Mouse (Mus musculus) heart, adult 11 months (tissue): Measurements from ENCODE around the gene Lin7b.

Source experiments
- DNase-seq: peaks from one replicate; pipeline ENCODE4 v3.0.0; 2022

Gene Lin7b

DNA sequence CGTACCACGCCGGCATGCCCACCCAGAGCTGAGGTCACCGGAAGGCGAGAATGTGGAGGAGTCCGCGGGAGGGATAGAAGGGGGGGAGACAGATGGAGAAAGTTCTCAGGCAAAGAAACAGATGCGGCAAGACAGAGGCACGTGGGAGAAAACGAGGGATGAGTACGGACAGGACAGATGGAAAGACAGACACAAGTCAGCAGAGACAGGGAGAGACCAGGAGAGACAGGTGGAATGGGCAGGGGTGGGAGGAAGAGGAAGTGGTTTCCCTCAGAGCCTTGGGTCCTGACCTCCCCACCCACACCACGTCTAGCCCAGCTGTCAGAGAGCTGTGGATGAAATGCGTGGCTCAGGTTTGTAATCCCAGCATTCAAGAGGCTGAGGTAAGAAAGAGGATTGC is 23.5 kb downstream of the Lin7b start:
- no peak for DNase-seq

DNA sequence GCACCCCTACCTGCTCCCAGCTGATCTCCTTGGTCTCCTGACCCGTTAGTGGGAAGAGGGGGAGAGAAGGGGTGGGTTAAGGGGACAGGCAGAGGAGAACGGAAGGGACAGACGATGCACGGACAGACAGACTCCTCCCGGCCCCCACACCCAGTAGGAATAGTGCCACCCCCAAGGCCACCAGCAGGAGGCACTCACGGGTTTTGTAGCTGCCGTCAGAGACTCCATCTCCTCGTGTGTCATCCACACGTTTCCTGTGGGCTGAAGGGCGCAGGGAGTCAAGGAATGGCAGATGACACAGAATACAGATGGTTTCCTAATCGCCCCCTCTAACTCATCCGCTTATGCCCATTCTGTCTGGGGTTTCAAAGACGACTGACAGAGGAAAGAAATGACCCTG is 26.8 kb downstream of the Lin7b start:
- no peak for DNase-seq

DNA sequence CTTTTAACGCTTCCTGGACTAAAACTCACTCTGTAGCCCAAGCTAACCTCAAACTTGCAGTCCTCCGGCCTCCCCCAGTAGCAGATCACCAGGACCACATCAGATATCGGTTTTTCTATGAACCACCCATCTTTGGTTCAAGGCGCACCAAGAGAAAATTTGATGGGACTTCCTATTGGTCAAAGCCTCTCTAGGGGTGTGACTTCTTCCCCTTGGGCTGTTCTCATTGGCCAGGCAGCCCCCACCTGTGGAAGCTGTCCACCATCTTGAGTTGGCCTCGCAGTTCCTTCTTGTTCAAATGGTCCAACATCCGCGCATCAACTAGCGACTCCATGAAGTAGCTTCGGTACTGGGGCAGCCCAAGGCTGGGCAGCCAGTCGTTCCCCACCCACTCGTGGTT is 28.3 kb downstream of the Lin7b start:
- no peak for DNase-seq

DNA sequence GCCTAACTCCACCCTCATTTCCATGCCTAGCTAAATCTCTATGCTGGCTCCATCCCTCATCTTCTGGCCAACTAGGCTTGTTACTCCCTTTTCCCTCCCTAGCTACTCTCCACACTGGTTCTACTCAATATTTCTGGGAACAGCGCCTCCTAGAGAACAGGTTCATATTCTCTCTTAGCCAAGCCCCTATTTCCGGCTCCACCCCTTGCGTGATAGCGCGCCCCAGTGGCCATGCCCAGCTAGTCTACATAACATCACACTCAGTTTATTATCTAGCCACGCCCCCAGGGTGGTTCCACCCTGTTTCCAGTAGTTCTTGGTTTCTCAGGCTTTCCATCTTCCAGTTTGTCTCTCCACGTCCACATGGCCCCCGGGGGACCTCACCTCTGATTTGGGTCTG is 29.1 kb downstream of the Lin7b start:
- DNase-seq, result peak; percentile 96

DNA sequence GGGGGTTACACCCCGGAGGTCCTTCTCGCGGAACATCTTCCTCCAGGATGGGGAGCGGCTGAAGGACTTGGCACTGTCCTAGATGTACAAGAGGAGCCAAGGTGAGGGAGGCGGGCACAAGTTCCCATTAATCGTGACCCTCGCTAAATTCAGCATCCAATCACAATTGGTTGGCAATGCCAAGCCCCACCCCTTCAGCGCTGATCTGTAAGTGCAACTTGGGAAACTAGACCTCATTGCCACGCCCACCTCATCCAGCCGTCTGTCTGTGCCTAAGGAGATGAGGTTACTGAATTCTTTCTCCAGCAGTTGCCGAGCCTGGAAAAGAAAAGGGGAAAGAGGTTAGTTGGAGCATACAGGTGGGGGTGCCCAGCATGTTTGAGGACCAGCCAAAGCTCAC is 29.7 kb downstream of the Lin7b start:
- DNase-seq, result peak; percentile 96

DNA sequence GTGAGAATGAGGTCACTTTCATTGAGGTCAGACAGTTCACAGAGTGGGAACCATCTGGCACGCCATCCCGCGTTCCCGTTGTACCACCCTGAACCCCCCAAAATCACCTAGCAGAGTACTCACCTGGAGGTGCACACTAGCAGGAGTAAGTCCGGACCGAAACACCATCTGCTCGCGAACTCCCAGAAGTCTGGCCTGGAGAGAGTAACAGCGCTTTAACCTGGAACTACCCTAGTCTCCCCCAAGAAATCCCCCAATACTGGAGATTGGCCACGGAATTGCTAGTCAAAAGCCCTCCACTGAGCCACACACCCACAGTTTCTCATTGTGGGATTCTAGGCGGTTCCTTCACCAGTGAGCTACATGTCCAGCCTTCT is 30.3 kb downstream of the Lin7b start:
- DNase-seq, result peak; percentile 91

DNA sequence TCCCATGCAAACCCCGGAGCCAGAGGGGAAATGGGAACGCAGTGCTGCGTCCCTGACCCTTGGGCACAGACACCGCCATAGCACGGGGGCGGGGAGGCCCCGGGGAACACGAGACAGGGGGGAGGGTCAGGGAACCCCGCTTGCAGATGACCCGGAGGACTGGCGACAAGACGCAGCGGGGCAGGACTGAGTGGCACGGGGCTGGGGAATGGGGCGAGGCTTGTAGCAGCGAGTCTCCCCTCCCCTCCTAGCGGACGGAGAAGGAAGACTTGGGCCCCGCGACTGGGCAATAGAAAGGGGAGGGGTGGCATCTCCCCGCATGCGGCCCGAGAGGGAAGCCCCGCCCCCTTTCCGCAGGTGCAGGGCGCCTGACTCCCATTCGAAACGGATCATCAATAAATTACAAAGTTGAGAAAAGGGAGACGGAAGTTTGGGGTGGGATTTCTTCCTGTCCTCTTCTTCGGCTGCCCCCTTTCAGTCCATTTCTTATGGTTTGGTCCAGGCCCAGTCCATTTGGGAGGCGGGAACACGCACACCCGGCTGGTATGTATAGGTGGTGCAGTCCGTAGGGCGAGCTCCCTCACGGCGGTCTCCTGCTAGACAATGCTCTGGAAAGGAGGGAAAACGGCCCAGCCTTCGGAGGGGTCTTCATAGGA is 30.8 kb downstream of the Lin7b start:
- DNase-seq, result peak; percentile 97

DNA sequence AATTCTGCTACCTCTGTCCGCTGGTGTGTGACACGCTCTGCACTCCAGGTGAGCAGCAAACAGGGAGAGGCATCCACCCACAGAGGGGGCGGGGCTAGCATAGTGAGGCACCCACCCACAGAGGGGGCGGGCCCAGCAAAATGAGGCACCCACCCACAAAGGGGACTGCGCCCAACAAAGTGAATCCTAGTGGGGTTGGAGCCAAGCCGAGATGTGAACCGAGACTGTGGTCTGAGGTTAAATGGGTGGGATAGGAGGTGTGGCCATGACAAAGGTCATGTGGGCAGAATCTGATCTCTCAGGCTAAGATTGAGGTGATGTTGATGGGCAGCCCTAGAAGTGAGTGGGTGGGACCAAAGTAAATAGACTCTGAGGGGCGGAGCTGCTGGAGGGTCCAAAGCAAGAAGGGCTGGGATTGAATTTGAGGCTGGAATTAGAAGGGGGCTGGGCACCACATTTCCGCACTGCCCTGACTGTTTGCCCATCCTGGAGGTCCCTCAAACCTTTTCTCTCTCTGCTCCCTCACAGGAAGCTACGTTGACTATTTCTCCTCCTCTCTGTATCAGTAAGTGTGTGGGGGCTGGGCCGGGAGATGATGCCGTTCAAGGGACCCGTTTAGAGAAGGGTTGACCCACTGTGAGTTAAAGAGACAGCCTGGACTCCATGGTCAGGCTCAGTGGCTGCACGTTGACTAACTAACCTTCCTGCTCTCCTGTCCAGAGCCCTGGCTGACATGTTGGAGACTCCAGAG is 32.0 kb downstream of the Lin7b start:
- peak; percentile 94 for DNase-seq

DNA sequence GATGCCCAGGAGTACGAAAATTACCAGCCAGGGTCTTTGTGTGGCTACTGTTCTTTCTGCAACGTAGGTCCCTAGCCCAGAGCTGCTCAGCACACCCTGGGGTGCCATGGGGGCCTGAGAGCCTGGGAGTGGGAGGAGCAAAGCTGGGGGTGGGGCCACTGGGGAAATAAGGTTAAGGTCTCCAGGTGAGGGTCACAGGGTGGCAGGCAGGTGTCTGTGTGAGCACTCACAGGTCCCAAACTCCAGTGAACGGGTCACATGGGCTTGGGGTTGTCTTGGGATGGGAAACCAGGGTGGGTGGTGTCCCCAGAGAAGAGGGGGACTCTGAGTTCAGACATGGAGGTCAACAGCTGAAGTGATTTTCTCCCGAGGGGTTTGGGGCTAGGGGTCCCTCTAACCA is 32.9 kb downstream of the Lin7b start:
- peak; percentile 92 for DNase-seq

DNA sequence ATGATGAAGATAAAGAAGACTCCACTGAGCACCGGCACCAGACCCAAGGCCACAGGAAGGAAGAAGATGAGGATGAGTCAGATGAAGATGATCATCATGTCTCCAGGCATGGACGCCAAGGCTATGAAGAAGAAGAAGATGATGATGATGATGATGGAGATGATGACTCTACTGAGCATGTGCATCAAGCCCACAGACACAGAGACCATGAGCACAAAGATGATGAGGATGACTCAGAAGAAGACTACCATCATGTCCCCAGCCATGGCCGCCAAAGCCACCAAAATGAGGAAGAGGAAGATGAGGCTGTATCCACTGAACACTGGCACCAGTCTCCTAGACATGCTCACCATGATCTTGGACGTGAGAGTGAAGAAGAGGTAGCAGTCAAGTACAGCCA is 34.1 kb downstream of the Lin7b start:
- no peak for DNase-seq

DNA sequence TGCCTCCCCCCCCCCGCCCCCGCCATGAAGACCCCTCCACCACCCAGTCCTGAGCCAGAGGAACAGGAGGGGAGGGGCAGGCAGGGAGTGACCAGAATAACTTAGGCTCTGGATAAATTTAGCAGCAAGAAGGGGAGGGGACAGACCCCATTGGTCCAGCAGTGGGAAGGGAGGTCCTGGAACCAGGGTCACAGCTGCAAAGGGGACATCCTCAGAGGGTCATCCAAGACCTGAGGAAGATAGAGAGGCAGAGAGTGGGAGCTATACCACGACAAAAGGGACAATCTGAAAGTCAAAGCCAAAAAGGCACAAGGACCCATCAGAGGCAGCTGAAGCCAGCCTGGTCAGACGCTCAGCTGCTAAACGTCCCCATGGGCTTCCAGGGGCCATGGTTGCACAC is 35.3 kb downstream of the Lin7b start, which contains the start of gene Hrc:
Gene Hrc, plus strand, starts transcription at position 235 of the 400 bp plus-strand sequence.
- DNase-seq, result peak; percentile 98

DNA sequence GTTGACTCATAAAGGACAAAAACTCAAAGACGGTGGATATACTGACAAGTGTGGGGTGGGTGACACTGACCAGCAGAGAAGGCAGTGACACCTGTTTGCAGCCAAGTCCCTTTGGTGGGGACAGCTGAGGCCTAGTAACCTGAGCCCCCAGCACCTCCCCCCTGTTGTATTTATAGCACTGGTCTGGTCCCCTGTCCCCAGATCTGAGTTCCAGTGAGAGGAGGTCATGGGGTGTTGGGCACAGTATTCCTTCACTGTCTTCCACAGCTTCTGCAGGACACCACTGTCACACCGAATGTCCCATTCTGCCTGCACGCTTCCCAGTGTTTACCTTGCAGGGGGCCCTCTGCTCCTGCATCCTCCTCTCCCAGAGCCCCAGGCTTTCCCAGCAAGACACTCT is 35.8 kb downstream of the Lin7b start:
- peak; percentile 98 for DNase-seq

DNA sequence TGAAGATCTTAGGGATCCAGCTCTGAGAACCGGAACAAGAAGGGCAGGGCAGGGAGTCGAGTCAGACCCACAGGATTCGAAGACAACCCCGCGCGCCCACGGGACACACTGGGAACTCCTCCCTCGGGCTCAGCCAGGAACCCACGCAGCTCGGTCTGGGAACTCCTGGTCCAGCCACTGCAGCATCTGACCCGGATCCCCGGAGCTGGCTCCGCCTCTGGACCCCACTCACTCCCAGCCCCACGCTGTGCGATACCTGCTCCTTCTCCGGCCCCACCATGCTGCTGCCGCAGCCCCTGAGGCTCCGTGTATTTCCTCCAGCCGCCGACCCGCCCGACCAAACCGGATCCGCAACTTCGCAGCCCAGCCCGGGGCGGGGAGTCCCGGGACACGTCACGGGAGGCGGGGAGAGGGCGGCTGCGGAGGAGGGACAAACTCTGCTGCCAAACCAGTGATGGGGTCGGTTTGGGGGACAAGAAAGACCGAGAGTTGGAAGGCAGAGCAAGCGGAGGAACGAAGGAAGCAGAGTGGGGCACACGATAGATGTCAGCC is 36.9 kb downstream of the Lin7b start, which contains the start of gene Trpm4:
Gene Trpm4, minus strand, starts transcription at position 350 of the 552 bp plus-strand sequence.
- DNase-seq, result peak; percentile 99

DNA sequence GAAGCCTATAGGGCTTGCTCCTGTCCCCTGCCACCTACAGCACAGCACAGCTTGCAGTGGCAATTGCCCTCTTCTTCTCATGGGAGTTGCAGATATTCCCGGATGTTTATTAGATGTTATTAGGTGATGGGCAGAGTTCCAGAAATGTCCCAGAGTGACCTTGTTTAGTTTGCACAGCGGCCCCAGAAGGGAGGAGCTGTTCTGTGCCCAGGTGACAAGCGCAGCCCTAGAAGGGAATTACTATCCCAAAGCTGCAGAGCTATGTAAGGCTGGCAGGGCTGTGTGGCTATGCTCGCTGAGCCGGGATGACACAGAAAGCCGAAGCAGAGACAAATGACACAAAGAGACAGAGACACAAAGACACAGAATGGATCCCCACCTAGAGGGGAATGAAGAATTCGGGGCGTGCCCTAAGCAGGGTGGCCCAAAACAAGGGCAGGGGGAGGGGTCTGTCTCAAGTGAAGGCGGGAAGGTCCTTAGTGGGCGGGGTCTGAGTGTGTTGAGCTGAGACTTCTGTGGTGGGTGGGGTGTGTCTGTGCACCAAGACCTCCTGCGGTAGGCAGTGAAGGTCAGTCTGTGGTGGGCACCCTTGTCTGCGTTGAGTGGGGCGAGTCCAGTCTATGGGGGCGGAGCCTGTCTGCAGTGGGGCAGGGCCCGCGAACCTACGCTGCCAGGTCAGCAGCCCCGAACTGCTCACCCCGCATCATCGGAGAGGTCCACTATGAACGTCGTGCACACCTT is 37.5 kb downstream of the Lin7b start:
- peak; percentile 97 for DNase-seq

DNA sequence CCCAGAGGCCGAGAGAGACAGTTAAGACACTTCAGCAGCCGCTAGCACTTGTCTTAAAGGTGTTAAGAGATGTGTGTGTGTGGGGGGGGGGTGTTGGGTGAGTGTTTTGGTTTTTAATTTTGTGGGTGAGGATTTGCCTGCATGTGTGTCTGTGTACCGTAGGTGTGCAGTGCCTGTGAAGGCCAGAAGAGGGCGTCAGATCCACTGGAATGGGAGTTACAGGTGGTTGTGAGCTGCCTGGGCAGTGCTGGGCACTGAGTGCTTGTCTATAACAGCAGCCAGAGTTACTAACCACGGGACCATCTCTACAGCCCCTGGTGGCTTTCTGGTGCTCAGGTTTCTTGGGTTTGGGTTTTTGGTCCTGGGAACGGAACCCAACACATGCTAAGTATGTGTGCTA is 38.9 kb downstream of the Lin7b start:
- DNase-seq, result no peak

DNA sequence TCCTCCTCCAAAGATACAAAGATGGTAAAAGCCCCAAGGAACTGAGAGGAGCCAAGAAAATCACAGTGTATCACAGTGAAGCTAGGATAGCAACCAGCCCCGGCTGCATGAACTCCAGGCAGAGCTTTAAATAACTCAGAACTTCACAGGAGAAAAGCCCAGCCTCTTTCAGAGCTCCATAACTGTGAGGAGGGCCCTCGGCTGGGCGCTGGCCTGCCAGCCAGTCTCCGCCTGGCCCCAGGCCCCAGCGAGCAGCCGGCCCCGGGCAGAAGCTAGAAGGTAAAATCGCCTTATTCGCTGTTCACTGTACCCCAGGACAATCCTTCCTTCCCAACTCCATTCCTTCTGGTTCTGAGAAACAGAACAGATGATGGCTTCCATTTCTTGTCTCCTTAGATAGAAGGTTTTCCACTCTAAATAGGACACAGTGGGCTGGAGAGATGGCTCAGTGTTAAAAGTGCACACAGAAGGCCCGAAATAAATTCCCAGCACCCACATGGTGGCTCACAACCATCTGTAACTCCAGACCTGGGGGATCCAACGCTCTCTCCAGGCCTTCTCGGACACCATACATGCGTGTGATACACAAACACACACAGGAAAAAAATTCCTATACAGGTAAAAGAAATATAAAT is 41.4 kb downstream of the Lin7b start:
- DNase-seq, result no peak

DNA sequence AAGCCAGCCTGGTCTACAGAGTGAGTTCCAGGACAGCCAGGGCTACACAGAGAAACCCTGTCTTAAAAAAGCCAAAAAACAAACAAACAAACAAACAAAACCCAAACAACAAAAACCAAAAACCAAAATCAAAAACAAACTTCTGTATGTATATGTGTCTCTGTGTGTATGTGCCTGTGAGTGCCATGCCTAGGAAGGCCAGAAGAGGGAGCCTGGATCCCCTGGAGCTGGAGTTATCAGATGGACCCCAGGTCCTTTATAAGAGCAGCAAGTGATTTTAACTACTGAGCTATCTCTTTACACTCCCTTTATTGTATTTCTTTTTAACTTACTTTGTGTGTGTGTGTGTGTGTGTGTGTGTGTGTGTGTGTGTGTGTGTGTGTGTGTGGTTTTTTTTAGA is 44.6 kb downstream of the Lin7b start:
- no peak for DNase-seq

DNA sequence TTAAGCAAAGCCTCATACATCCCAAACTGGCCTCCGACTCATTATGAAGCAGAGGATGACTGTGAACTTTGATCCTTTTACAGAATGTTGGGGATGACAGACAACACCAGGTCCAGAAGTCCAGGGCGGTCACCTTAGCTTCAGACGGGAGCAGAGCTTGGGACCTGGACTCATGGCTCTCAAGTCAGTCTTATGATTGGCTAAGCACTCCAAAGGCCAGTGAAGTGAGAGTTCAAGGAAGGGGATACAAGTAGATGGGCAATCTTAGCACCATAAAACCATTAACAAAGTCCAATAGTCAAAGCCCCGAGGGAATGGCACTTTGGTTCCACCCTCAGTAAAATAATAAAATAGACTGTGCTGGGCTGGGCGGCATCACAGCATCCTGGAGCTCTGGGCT is 47.3 kb downstream of the Lin7b start:
- DNase-seq, result no peak

DNA sequence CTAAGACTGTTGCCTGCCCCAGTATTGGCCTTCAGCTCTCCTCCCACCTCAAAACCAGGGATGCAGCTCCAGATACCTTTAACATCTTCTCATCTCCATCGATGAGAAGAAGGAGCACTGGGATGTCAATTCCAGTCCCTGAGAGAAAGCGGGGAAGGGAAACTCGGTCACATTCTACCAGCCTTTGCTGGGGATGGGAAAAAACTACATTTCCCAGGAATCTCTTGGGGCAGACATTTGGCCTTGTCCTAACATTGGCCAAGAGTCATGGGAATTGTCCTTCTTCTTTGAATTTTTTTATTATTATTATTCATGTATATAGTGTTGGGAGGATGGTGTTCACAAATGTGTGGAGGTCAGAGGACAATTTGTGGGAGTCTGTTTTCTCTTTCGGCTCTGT is 48.1 kb downstream of the Lin7b start:
- no peak for DNase-seq
